Mouse (Mus musculus) liver, postnatal 0 days (tissue): ENCODE measurements around the gene Col11a2. TPM values are rescaled to one million over a fixed set of nuclear protein-coding genes. Genes with fewer than 3 reads are reported as not detected.

ENCODE experiments used
- ATAC-seq: fragments of 200-750 bp; cut with Nextera tagmentation; 2 replicates; pipeline ENCODE4 v1.8.0; 2017; ENCODE audit warnings: mild to moderate bottlenecking, moderate library complexity
- DNase-seq: peaks from one replicate; pipeline ENCODE4 v3.0.0-alpha.2; 2016
- H3K27ac ChIP-seq: fragments of 300-500 bp; sonication (generic); 2 replicates; pipeline ENCODE4 v1.5.1; 2014; ENCODE audit warnings: antibody characterized with exemption, moderate library complexity, mild to moderate bottlenecking, low read depth
- H3K27me3 ChIP-seq: fragments of 300-500 bp; sonication (generic); 2 replicates; pipeline ENCODE4 v1.6.1; 2014; ENCODE audit warnings: low read length, control low read depth, mixed read lengths; ENCODE audit not compliant: insufficient read depth
- H3K36me3 ChIP-seq: fragments of 300-500 bp; sonication (generic); replicated peaks from 2 replicates; pipeline ENCODE4 v1.6.1; 2014; ENCODE audit warnings: mild to moderate bottlenecking, control low read depth, low read length, moderate library complexity, mixed read lengths; ENCODE audit not compliant: insufficient read depth
- H3K4me1 ChIP-seq: fragments of 300-500 bp; sonication (generic); 2 replicates; pipeline ENCODE4 v1.6.1; 2014; ENCODE audit warnings: antibody characterized with exemption, mild to moderate bottlenecking, control low read depth; ENCODE audit not compliant: insufficient read depth
- H3K4me2 ChIP-seq: fragments of 300-500 bp; sonication (generic); 2 replicates; pipeline ENCODE4 v1.6.1; 2014; ENCODE audit warnings: low read depth, mild to moderate bottlenecking, low read length, moderate library complexity, mixed read lengths
- H3K4me3 ChIP-seq: fragments of 300-500 bp; sonication (generic); 2 replicates; pipeline ENCODE4 v1.5.1; 2014; ENCODE audit warnings: low read depth, low read length
- H3K9ac ChIP-seq: fragments of 300-500 bp; sonication (generic); replicated peaks from 2 replicates; pipeline ENCODE4 v1.6.1; 2014; ENCODE audit warnings: mild to moderate bottlenecking, moderate library complexity
- H3K9me3 ChIP-seq: fragments of 300-500 bp; sonication (generic); 2 replicates; pipeline ENCODE4 v1.6.1; 2016; ENCODE audit warnings: mild to moderate bottlenecking, control low read depth, low read length, mixed read lengths
- CTCF ChIP-seq: sonication (generic); IDR thresholded peaks from 2 replicates; pipeline ENCODE4 v1.5.1; 2016; ENCODE audit warnings: antibody characterized with exemption, low read depth
- EP300 ChIP-seq: IDR thresholded peaks from 2 replicates; pipeline ENCODE4 v1.6.1; 2016; ENCODE audit warnings: antibody characterized with exemption, low read depth, mild to moderate bottlenecking
- WGBS: fragments of 180-500 bp; shearing (Covaris S2); extraction: QIAGEN DNeasy Blood & Tissue Kit; methylation state at CpG from one replicate; pipeline ENCODE4 v1.1.7; 2014; ENCODE audit not compliant: insufficient replicate concordance; 5-methylcytosine and 5-hydroxymethylcytosine counted together
- microRNA counts: library from miRNA; unstranded; fragments of <30 nt; microRNA quantifications from one replicate; lab custom pipeline; 2015
- microRNA-seq: library from miRNA; unstranded; fragments of <30 nt; microRNA quantifications from one replicate; pipeline ENCODE4, GENCODE M21; 2016
- polyA plus RNA-seq: library from polyadenylated mRNA; unstranded; fragments of >200 nt; fragmentation: Nextera tagmentation; extraction: Ambion mirVana; gene quantifications from 2 replicates; pipeline ENCODE4 v1.2.1, GENCODE M21; 2015

Col11a2 gene
- polyA plus RNA-seq, 1 experiment from 2014 or later, result 0.47 TPM

- Histone ChIP-seq H3K4me2 (no peak overlapping the region), H3K4me1 (no peaks in the 10 kb centered on the region), H3K36me3 (peaks cover 46% of the 10 kb centered on the region), H3K9me3 (no peaks in the 10 kb centered on the region), H3K4me3 (no peak overlapping the region), H3K9ac (no peak overlapping the region), H3K27me3 (no peaks in the 10 kb centered on the region), H3K27ac (no peak overlapping the region)
- WGBS, result 74% methylated on average over 14 of the region's 14 CpGs
- DNase-seq, result no peak
- peak; percentile 36 for TF ChIP-seq CTCF
- TF ChIP-seq EP300, result no peak
- no peak for ATAC-seq
These were observed 70.0 kb downstream of the Col11a2 start for GRCm38 (mm10) chr17:34109038-34109805.

GRCm38 (mm10) chr17:34109806-34110195, 70.6 kb downstream of the Col11a2 start:
- Histone ChIP-seq H3K4me2 (no peak overlapping the region), H3K27me3 (no peaks in the 10 kb centered on the region), H3K9ac (no peak overlapping the region), H3K27ac (no peak overlapping the region), H3K4me1 (no peaks in the 10 kb centered on the region; the same call in none of the 2 replicates), H3K9me3 (no peaks in the 10 kb centered on the region), H3K36me3 (peaks cover 52% of the 10 kb centered on the region), H3K4me3 (no peak overlapping the region)
- TF ChIP-seq EP300 (no peak), CTCF (no peak)
- 65% methylated on average over 3 of the region's 3 CpGs for WGBS
- no peak for ATAC-seq
- DNase-seq, result no peak

DNA sequence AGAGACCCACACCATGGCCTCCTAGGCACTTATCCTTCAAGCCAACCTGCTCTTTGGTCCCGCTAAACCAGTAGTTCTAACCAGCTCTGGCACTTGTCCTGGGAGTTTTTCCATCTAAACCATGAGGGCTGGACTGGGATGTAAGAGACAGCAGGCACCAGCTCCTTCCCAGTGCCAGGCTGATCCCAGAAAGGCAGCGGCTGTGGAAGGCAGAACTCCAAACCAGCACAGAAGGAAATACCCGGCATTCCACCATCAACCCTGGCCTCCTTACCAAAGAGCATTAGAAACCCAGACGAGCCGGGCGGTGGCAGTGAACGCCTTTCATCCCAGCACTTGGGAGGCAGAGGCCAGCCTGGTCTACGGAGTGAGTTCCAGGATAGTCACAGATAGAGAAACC, 71.1 kb downstream of the Col11a2 start:
- Histone ChIP-seq H3K4me1 (no peaks in the 10 kb centered on the region; the same call in none of the 2 replicates), H3K27ac (no peak overlapping the region), H3K36me3 (peaks cover 57% of the 10 kb centered on the region), H3K9me3 (no peaks in the 10 kb centered on the region), H3K9ac (no peak overlapping the region), H3K4me3 (no peak overlapping the region), H3K4me2 (no peak overlapping the region), H3K27me3 (no peaks in the 10 kb centered on the region)
- no peak for ATAC-seq
- TF ChIP-seq EP300, result no peak
- no peak for TF ChIP-seq CTCF
- 77% methylated on average over 8 of the region's 8 CpGs for WGBS
- no peak for DNase-seq

GRCm38 (mm10) chr17:34114114-34114513, 74.9 kb downstream of the Col11a2 start:
- WGBS, result 92% methylated on average over 7 of the region's 7 CpGs
- H3K4me2 ChIP-seq, result no peak overlapping the region
- no peak overlapping the region for H3K9ac ChIP-seq
- no peak overlapping the region for H3K4me3 ChIP-seq
- ATAC-seq (no peak), DNase-seq (no peak)
- no peaks in the 10 kb centered on the region for H3K27me3 ChIP-seq
- H3K4me1 ChIP-seq, result peaks cover 7% of the 10 kb centered on the region
- no peak for TF ChIP-seq CTCF
- no peak for TF ChIP-seq EP300
- H3K36me3 ChIP-seq, result peaks cover 76% of the 10 kb centered on the region
- no peaks in the 10 kb centered on the region for H3K9me3 ChIP-seq
- H3K27ac ChIP-seq, result no peak overlapping the region

MicroRNA genes within 50 kb of the gene (microRNA counts, 519-probe panel; counts per million panel counts)
- not detected for microRNA mmu-miR-219 (lab: Ali Mortazavi, UCI)

Small RNA genes lying within 50 kb of the gene (microRNA-seq; reads per million reads assigned to microRNA genes)
- gene Mir219a-1 (not detected), gene Mir219c (not detected)

Other genes with a start within 250 kb of the Col11a2 start
- 9.4 and 10.6 TPM in 2 replicates for gene Kank3, start 228.9 kb upstream of the Col11a2 start, polyA plus RNA-seq
- 699 and 710 TPM in 2 replicates for gene Rps28, start 214.9 kb upstream of the Col11a2 start, polyA plus RNA-seq
- 379 and 389 TPM in 2 replicates for gene Ndufa7, start 214.9 kb upstream of the Col11a2 start, polyA plus RNA-seq
- 16.6 and 17.4 TPM in 2 replicates for gene Cd320, start 196.3 kb upstream of the Col11a2 start, polyA plus RNA-seq
- not detected in 2 replicates for gene Gm7029, start 165.6 kb upstream of the Col11a2 start, polyA plus RNA-seq
- 2.6 and 3.6 TPM in 2 replicates for gene Kifc1, start 148.8 kb upstream of the Col11a2 start, polyA plus RNA-seq
- 0.41 and 0.54 TPM in 2 replicates for gene Platr17, start 134.3 kb upstream of the Col11a2 start, polyA plus RNA-seq
- 12.6 and 13.0 TPM in 2 replicates for gene Daxx, start 130.0 kb upstream of the Col11a2 start, polyA plus RNA-seq
- 47.0 and 47.9 TPM in 2 replicates for gene Tapbp, start 123.5 kb upstream of the Col11a2 start, polyA plus RNA-seq
- gene Zbtb22, start 123.5 kb upstream of the Col11a2 start, polyA plus RNA-seq, result 7.1 and 7.9 TPM in 2 replicates
- 6.8 and 7.4 TPM in 2 replicates for gene Rgl2, start 109.9 kb upstream of the Col11a2 start, polyA plus RNA-seq
- 82.2 and 85.5 TPM in 2 replicates for gene Pfdn6, start 99.1 kb upstream of the Col11a2 start, polyA plus RNA-seq
- 12.7 and 12.8 TPM in 2 replicates for gene Wdr46, start 98.8 kb upstream of the Col11a2 start, polyA plus RNA-seq
- gene B3galt4, start 87.9 kb upstream of the Col11a2 start, polyA plus RNA-seq, result 2.2 and 2.4 TPM in 2 replicates
- gene Vps52, start 83.6 kb upstream of the Col11a2 start, polyA plus RNA-seq, result 12.5 and 13.4 TPM in 2 replicates
- 1,510 and 1,549 TPM in 2 replicates for gene Rps18, start 83.4 kb upstream of the Col11a2 start, polyA plus RNA-seq
- gene H2-K1, start 39.1 kb upstream of the Col11a2 start, polyA plus RNA-seq, result 274 and 288 TPM in 2 replicates
- gene Ring1, start 14.8 kb upstream of the Col11a2 start, polyA plus RNA-seq, result 6.0 and 7.1 TPM in 2 replicates
- 49.1 and 51.6 TPM in 2 replicates for gene H2-Ke6, start 11.4 kb upstream of the Col11a2 start, polyA plus RNA-seq
- 41.3 and 43.4 TPM in 2 replicates for gene Slc39a7, start 7.8 kb upstream of the Col11a2 start, polyA plus RNA-seq
- 16.2 and 16.4 TPM in 2 replicates for gene Rxrb, start 7.6 kb upstream of the Col11a2 start, polyA plus RNA-seq
- 0.72 and 0.85 TPM in 2 replicates for gene H2-Oa, start 52.9 kb downstream of the Col11a2 start, polyA plus RNA-seq
- 9.7 and 11.9 TPM in 2 replicates for gene H2-DMa, start 80.1 kb downstream of the Col11a2 start, polyA plus RNA-seq
- 29.2 and 32.5 TPM in 2 replicates for gene Brd2, start 83.2 kb downstream of the Col11a2 start, polyA plus RNA-seq
- 1.9 and 2.1 TPM in 2 replicates for gene H2-DMb2, start 103.9 kb downstream of the Col11a2 start, polyA plus RNA-seq
- gene H2-DMb1, start 113.6 kb downstream of the Col11a2 start, polyA plus RNA-seq, result 3.9 and 4.0 TPM in 2 replicates
- gene Tap1, start 148.1 kb downstream of the Col11a2 start, polyA plus RNA-seq, result 8.8 and 9.3 TPM in 2 replicates
- 20.4 and 22.9 TPM in 2 replicates for gene Psmb9, start 148.3 kb downstream of the Col11a2 start, polyA plus RNA-seq
- 49.7 and 51.6 TPM in 2 replicates for gene Psmb8, start 158.3 kb downstream of the Col11a2 start, polyA plus RNA-seq
- gene Tap2, start 164.1 kb downstream of the Col11a2 start, polyA plus RNA-seq, result 9.8 and 10.5 TPM in 2 replicates
- 1.1 and 1.2 TPM in 2 replicates for gene H2-Ob, start 199.5 kb downstream of the Col11a2 start, polyA plus RNA-seq
- 22.7 and 24.9 TPM in 2 replicates for gene H2-Ab1, start 218.3 kb downstream of the Col11a2 start, polyA plus RNA-seq
- 12.0 and 15.3 TPM in 2 replicates for gene H2-Aa, start 248.4 kb downstream of the Col11a2 start, polyA plus RNA-seq